Mouse (Mus musculus): ENCODE data around the gene Lactb.

- TF ChIP-seq CTCF (conservative IDR thresholded peaks at IDR 0.05 in 1 of 2, IDR thresholded peaks at IDR 0.05 in 1 of 2; ENCODE audit: low read depth in 2 of 2, low read length in 2 of 2) (no peak), POLR2A (IDR thresholded peaks at IDR 0.05; ENCODE audit: low read depth, low read length) (no peak), USF1 (IDR thresholded peaks at IDR 0.05; ENCODE audit: low read depth, low read length) (no peak), ZC3H11A (IDR thresholded peaks at IDR 0.05; ENCODE audit: low read depth, low read length) (no peak), ZKSCAN1 (IDR thresholded peaks at IDR 0.05; ENCODE audit: borderline replicate concordance, low read depth, low read length) (no peak), UBTF (IDR thresholded peaks at IDR 0.05; ENCODE audit: low read depth, low read length) (no peak), TBP (conservative IDR thresholded peaks at IDR 0.05; ENCODE audit: low read depth, low read length) (no peak), NRF1 (IDR thresholded peaks at IDR 0.05; ENCODE audit: low read depth, low read length) (no peak), EP300 (IDR thresholded peaks at IDR 0.05; ENCODE audit: low read length) (no peak), NELFE (IDR thresholded peaks at IDR 0.05; ENCODE audit: low read depth, low read length) (no peak), RAD21 (IDR thresholded peaks at IDR 0.05; ENCODE audit: low read depth, low read length) (no peak), GABPA (IDR thresholded peaks at IDR 0.05; ENCODE audit: insufficient replicate concordance, low read depth, low read length) (no peak), MAFK (IDR thresholded peaks at IDR 0.05; ENCODE audit: insufficient replicate concordance, low read length) (no peak), ZNF384 (IDR thresholded peaks at IDR 0.05; ENCODE audit: low read depth, low read length) (no peak)
Measured at GRCm38 (mm10) chr9:67023371-67023770, 48.1 kb upstream of the Lactb start.

Measured in CH12.LX (cell line).